Mouse (Mus musculus) testis, adult 2 months (tissue): ENCODE data around the gene Tmsb10. TPM values are rescaled to one million over a fixed set of nuclear protein-coding genes. Genes with fewer than 3 reads are reported as not detected.

ENCODE experiments used
- H3K27ac ChIP-seq: fragments of 200-500 bp; 2 replicates; pipeline ENCODE4 v1.5.1; 2012; ENCODE audit warnings: low read depth, low read length; ENCODE audit not compliant: control insufficient read depth, insufficient read depth
- H3K27me3 ChIP-seq: fragments of 200-500 bp; 2 replicates; pipeline ENCODE4 v1.6.1; 2012; ENCODE audit warnings: mild to moderate bottlenecking, low read length, moderate library complexity; ENCODE audit not compliant: control insufficient read depth, insufficient read depth
- H3K36me3 ChIP-seq: fragments of 200-500 bp; 2 replicates; pipeline ENCODE4 v1.6.1; 2012; ENCODE audit warnings: mild to moderate bottlenecking, low read length; ENCODE audit not compliant: control insufficient read depth, insufficient read depth
- H3K4me1 ChIP-seq: fragments of 200-500 bp; 2 replicates; pipeline ENCODE4 v1.6.1; 2012; ENCODE audit warnings: low read length; ENCODE audit not compliant: control insufficient read depth, insufficient read depth
- H3K4me3 ChIP-seq: fragments of 200-500 bp; 2 replicates; pipeline ENCODE4 v1.5.1; 2012; ENCODE audit warnings: low read depth, mild to moderate bottlenecking, low read length, moderate library complexity, mixed read lengths; ENCODE audit not compliant: control insufficient read depth
- CTCF ChIP-seq: fragments of 200-500 bp; IDR thresholded peaks from 2 replicates; pipeline ENCODE4 v1.5.1; 2012; ENCODE audit warnings: low read depth, mild to moderate bottlenecking, inconsistent platforms, low read length, moderate library complexity; ENCODE audit not compliant: control insufficient read depth, insufficient read depth, insufficient replicate concordance
- POLR2A ChIP-seq: fragments of 200-500 bp; IDR thresholded peaks from 2 replicates; pipeline ENCODE4 v1.6.1; 2012; ENCODE audit warnings: low read depth, mild to moderate bottlenecking, inconsistent platforms, low read length, moderate library complexity; ENCODE audit not compliant: control insufficient read depth
- polyA plus RNA-seq: library from polyadenylated mRNA; depleted of rRNA; stranded (reverse); fragments of >200 nt; gene quantifications from 2 replicates; pipeline ENCODE4 v1.2.3, GENCODE M21; 2012

The Tmsb10 gene
- polyA plus RNA-seq, 1 experiment: 1,023 TPM

GRCm38 (mm10) chr6:72989028-72989736 is 30.6 kb upstream of the Tmsb10 start:
- no peak for TF ChIP-seq POLR2A
- no peak for TF ChIP-seq CTCF
- Histone ChIP-seq H3K4me3 (no peak overlapping the region), H3K27ac (no peak overlapping the region)

GRCm38 (mm10) chr6:72982506-72982905 is 24.0 kb upstream of the Tmsb10 start:
- Histone ChIP-seq H3K27me3 (no peaks in the 10 kb centered on the region), H3K27ac (no peak overlapping the region), H3K4me1 (no peaks in the 10 kb centered on the region), H3K36me3 (no peaks in the 10 kb centered on the region), H3K4me3 (no peak overlapping the region)
- TF ChIP-seq CTCF: no peak
- no peak for TF ChIP-seq POLR2A

More at GRCm38 (mm10) chr6:72989028-72989736, 30.6 kb upstream of the Tmsb10 start:
- Histone ChIP-seq H3K36me3 (no peaks in the 10 kb centered on the region), H3K27me3 (no peaks in the 10 kb centered on the region), H3K4me1 (no peaks in the 10 kb centered on the region)

- no peaks in the 10 kb centered on the region for H3K36me3 ChIP-seq
- H3K4me3 ChIP-seq: no peak overlapping the region
- H3K27me3 ChIP-seq: no peaks in the 10 kb centered on the region
- no peaks in the 10 kb centered on the region for H3K4me1 ChIP-seq
- TF ChIP-seq CTCF (no peak), POLR2A (no peak)
- no peak overlapping the region for H3K27ac ChIP-seq
Measured at GRCm38 (mm10) chr6:72981851-72982250, 23.3 kb upstream of the Tmsb10 start.

GRCm38 (mm10) chr6:72981124-72981651 is 22.6 kb upstream of the Tmsb10 start:
- H3K27me3 ChIP-seq: no peaks in the 10 kb centered on the region
- H3K36me3 ChIP-seq: no peaks in the 10 kb centered on the region
- H3K4me3 ChIP-seq: no peak overlapping the region
- no peak for TF ChIP-seq CTCF
- TF ChIP-seq POLR2A: no peak
- no peak overlapping the region for H3K27ac ChIP-seq
- no peaks in the 10 kb centered on the region for H3K4me1 ChIP-seq

GRCm38 (mm10) chr6:72976866-72977265 is 18.3 kb upstream of the Tmsb10 start:
- H3K27ac ChIP-seq: no peak overlapping the region
- TF ChIP-seq POLR2A (no peak), CTCF (no peak)
- no peaks in the 10 kb centered on the region for H3K27me3 ChIP-seq

GRCm38 (mm10) chr6:72971074-72971473 is 12.5 kb upstream of the Tmsb10 start:
- Histone ChIP-seq H3K27me3 (no peaks in the 10 kb centered on the region), H3K36me3 (no peaks in the 10 kb centered on the region), H3K4me1 (no peaks in the 10 kb centered on the region), H3K27ac (no peak overlapping the region), H3K4me3 (no peak overlapping the region)
- TF ChIP-seq CTCF: no peak
- no peak for TF ChIP-seq POLR2A

More at GRCm38 (mm10) chr6:72976866-72977265, 18.3 kb upstream of the Tmsb10 start:
- Histone ChIP-seq H3K4me1 (no peaks in the 10 kb centered on the region), H3K4me3 (no peak overlapping the region), H3K36me3 (no peaks in the 10 kb centered on the region)

GRCm38 (mm10) chr6:72969787-72970186 is 11.2 kb upstream of the Tmsb10 start:
- Histone ChIP-seq H3K36me3 (no peaks in the 10 kb centered on the region), H3K27me3 (no peaks in the 10 kb centered on the region), H3K4me3 (no peak overlapping the region), H3K4me1 (no peaks in the 10 kb centered on the region), H3K27ac (no peak overlapping the region)
- TF ChIP-seq POLR2A: no peak
- TF ChIP-seq CTCF: no peak

- H3K27me3 ChIP-seq: no peaks in the 10 kb centered on the region
- no peaks in the 10 kb centered on the region for H3K4me1 ChIP-seq
- TF ChIP-seq CTCF (no peak), POLR2A (no peak)
Measured at GRCm38 (mm10) chr6:72965199-72965598, 6.7 kb upstream of the Tmsb10 start.

More at GRCm38 (mm10) chr6:72965199-72965598, 6.7 kb upstream of the Tmsb10 start:
- Histone ChIP-seq H3K36me3 (no peaks in the 10 kb centered on the region), H3K4me3 (no peak overlapping the region), H3K27ac (no peak overlapping the region)
